Mouse (Mus musculus) olfactory bulb, adult 2 months (tissue): ENCODE data around the gene Serping1. TPM values are rescaled to one million over a fixed set of nuclear protein-coding genes. Genes with fewer than 3 reads are reported as not detected.

ENCODE experiments used
- H3K27ac ChIP-seq: fragments of 200-500 bp; 2 replicates; pipeline ENCODE4 v1.5.1; 2012; ENCODE audit warnings: low read depth, low read length; ENCODE audit not compliant: insufficient read depth
- H3K4me1 ChIP-seq: fragments of 200-500 bp; 2 replicates; pipeline ENCODE4 v1.6.1; 2012; ENCODE audit warnings: low read length; ENCODE audit not compliant: control insufficient read depth, insufficient read depth
- H3K4me3 ChIP-seq: fragments of 200-500 bp; 2 replicates; pipeline ENCODE4 v1.5.1; 2012; ENCODE audit warnings: mild to moderate bottlenecking, low read depth, low read length, moderate library complexity; ENCODE audit not compliant: insufficient read depth
- CTCF ChIP-seq: fragments of 200-500 bp; IDR thresholded peaks from 2 replicates; pipeline ENCODE4 v1.5.1; 2012; ENCODE audit warnings: low read depth, mild to moderate bottlenecking, low read length, moderate library complexity; ENCODE audit not compliant: insufficient read depth
- POLR2A ChIP-seq: fragments of 200-500 bp; IDR thresholded peaks from 2 replicates; pipeline ENCODE4 v1.6.1; 2012; ENCODE audit warnings: mild to moderate bottlenecking, low read depth, low read length, moderate library complexity; ENCODE audit not compliant: insufficient read depth
- WGBS: fragments of 180-500 bp; shearing (Covaris S2); methylation state at CpG from one replicate; pipeline ENCODE4 v1.1.7; 2018; 5-methylcytosine and 5-hydroxymethylcytosine counted together
- polyA plus RNA-seq: library from polyadenylated mRNA; stranded (reverse); fragments of >200 nt; gene quantifications from 2 replicates; pipeline ENCODE4 v1.2.4, GENCODE M21; 2012; ENCODE audit warnings: low replicate concordance; ENCODE audit not compliant: missing spikeins, insufficient read depth, insufficient read length

Gene Serping1
- polyA plus RNA-seq, 1 experiment, result not detected

DNA sequence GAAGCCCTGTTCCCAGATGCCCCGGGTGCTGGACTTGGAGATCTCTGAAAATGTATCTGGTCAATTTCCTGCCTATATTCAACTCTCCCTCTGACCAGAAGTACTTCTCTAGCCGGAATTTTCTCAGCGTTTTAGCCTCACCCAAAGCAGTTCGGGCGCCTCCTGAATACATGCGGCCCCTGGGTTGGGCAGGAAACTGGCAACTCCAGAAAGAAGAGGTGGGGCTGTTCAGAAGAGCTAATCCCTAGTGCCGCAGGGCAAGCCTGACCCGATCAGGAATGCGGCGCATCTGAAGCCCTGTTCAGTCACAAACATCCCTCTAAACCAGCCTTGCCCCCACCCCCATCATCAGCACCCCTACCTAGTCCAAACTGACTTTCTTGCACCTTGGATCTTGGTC is 31.1 kb downstream of the Serping1 start:
- H3K27ac ChIP-seq, result no peak overlapping the region

DNA sequence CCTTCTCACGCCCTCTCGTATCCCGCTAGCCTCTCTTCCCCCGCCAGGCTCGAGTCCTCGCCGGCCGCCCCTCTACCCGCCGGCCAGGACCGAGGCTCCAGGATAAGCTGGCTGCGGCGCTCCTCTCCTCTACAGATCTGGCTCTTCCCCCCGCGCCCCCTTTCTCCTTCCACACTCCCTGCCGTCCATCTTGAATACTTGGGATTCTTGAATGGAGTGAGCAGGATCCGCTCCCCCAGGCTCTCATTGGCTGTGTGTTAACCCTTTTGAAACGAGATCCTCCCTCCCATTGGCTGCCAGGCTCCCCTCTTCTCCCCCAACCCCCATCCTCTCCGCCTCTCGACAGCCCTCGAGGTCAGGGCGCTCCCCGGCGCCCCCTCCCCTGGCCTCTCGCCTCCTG is 31.7 kb downstream of the Serping1 start, which contains the start of gene Gm19426:
Gene Gm19426, minus strand, starts transcription at position 95 of the 400 bp plus-strand sequence.
- Histone ChIP-seq H3K27ac (peak within 1 kb of the TSS; percentile 46; the same call in 1 of the 2 replicates), H3K4me3 (peak within 1 kb of the TSS; percentile 67), H3K4me1 (peaks cover 29% of the 10 kb centered on the region)
- TF ChIP-seq POLR2A (peak; percentile 50), CTCF (no peak)
- under 1% methylated on average over 25 of the region's 25 CpGs for WGBS

More for the DNA sequence above, 31.1 kb downstream of the Serping1 start:
- TF ChIP-seq CTCF (no peak), POLR2A (no peak)
- WGBS, result 8% methylated on average over 10 of the region's 10 CpGs
- peaks cover 27% of the 10 kb centered on the region for H3K4me1 ChIP-seq
- H3K4me3 ChIP-seq, result peak overlapping the region; percentile 67

DNA sequence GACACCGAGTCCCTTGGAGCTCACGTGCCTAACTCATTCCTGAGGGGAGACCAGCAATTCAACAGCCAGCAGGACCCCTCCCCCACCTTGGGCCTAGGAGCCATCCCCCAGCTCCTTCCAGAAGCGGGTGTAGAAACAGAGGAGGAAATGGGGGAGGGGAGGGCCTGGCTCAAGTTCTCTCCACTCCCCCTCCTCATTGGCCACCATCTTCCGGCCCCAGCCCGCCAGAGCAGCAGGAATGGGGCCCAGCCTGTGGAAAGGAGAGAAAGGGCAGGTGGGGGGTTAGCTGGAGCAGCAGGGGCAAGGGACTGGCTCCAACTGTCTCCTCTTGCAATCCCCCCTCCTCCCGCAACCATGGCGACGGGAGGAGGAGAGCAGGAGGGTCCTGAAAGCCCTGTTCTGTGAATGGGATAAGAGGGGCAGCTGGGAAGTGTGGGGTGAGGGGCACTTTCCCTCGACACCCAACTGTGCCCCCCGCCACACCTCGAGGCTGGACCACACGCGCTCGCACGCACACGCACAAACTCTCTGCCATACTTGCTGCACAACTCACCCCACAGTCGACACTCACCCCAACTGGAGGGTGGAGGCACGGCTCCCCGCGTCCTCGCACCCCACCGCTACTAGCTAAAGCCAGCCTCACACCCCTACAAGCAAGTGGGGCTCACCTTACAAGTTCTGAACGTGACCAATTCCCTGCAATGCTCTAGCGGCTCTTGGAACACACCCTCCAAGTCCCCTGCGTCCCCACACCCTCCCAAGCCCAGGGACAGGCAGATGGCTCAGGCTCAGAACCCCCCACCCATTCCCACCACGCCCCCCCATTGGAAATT is 32.6 kb downstream of the Serping1 start:
- 2% methylated on average over 26 of the region's 26 CpGs for WGBS
- H3K4me3 ChIP-seq, result peak overlapping the region; percentile 67
- H3K4me1 ChIP-seq, result peaks cover 32% of the 10 kb centered on the region
- peak overlapping the region; percentile 46; the same call in 1 of the 2 replicates for H3K27ac ChIP-seq
- TF ChIP-seq POLR2A (no peak), CTCF (no peak)

DNA sequence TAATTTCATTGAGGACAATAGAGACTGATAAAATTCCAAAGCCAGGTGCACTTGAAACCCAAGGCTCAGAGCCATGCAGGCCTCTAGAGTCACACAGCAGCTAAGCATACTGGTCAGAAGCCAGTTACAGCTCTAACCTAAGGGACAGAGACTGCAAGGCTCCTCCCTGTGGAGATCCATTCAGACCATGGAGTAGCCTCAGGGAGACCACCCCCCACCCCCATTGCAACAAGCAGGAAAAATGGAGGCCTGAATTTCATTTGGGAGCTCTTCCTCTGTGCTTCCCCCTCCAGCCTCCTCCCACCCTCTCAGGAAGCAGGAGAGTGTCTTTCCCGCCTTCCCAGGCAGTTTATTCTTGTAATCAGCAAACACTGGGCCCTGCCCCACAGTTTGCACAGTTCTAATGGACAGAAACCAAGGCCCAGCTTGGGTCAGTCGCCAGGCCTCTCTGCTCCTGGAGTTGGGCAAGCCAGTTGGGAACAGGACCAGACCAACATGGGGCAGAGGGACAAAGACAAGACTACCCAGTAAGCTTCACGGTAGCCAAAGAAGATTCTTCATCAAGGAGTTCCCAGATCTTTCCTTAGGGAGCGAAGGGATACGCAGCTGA is 33.3 kb downstream of the Serping1 start:
- Histone ChIP-seq H3K27ac (no peak overlapping the region), H3K4me3 (peak overlapping the region; percentile 67), H3K4me1 (peaks cover 38% of the 10 kb centered on the region)
- 12% methylated on average over 5 of the region's 5 CpGs for WGBS
- TF ChIP-seq POLR2A, result no peak
- no peak for TF ChIP-seq CTCF

- Histone ChIP-seq H3K4me1 (peaks cover 48% of the 10 kb centered on the region), H3K4me3 (no peak overlapping the region), H3K27ac (no peak overlapping the region)
- TF ChIP-seq CTCF, result no peak
- TF ChIP-seq POLR2A, result 0 out of 2 replicates have a peak, but pooled peaks have one; percentile 18
- whole genome bisulfite sequencing, result 50% methylated on average over 15 of the region's 15 CpGs
Observed at GRCm38 (mm10) chr2:84740608-84741333, 34.5 kb downstream of the Serping1 start.

DNA sequence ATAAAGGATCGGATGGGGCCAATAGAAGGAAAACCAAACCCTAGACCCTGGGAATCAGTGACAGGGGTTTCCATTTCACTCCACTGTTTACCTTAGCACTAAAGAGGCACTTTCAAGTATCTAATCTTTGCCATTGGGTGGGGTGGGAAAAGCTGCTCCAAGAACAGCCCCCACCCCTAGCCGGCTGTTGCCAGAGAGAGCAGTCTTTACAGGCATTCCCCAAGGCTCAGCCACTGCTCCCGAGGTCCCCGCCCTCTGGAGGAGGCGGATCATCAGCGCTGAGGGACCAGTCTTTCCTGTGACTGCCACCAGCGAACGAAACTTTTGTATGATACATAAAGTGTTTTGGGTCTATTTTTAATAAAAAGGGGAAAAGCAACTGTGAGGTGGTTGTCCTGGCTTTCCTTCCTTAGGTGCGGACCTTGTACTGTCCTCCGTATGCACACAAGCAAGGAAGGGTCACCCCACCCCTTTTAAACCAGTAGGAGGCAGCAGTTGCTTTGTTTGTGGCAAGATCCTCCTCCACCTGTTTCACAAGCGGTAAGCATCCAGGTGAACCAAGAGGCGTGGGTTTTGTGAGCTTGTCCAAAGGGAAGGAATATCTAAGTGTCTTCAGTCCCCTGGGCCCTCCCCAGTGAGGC is 36.9 kb downstream of the Serping1 start:
- 19% methylated on average over 12 of the region's 12 CpGs for WGBS
- peaks cover 48% of the 10 kb centered on the region for H3K4me1 ChIP-seq

DNA sequence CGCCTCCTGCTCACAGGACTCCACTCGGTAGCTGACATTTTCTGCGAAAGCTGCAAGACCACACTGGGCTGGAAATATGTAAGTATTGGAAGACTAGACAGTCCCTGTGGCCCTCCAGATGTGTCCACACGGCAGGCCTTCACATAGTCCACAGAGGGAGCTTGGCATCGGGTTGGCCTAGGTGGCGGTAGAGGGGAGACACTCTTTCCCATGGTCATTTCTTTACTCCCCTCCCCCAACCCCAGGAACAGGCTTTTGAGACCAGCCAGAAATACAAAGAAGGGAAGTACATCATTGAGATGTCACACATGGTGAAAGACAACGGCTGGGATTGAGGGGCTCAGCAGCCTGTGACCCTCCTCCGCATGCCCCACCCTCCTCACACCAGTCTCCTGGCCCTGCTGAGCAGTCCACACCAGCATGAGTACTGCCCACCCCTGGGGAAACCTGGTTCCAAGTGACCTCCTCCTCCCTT is 37.8 kb downstream of the Serping1 start:
- 28% methylated on average over 8 of the region's 8 CpGs for WGBS
- H3K27ac ChIP-seq, result no peak overlapping the region
- H3K4me1 ChIP-seq, result peaks cover 39% of the 10 kb centered on the region
- TF ChIP-seq CTCF (no peak), POLR2A (no peak)
- peak overlapping the region; percentile 8 for H3K4me3 ChIP-seq

More for the DNA sequence above, 36.9 kb downstream of the Serping1 start:
- Histone ChIP-seq H3K4me3 (no peak overlapping the region), H3K27ac (no peak overlapping the region)
- TF ChIP-seq CTCF, result no peak
- TF ChIP-seq POLR2A, result no peak
